Mouse (Mus musculus): ENCODE measurements around the gene Chm. TPM values are rescaled to one million over a fixed set of nuclear protein-coding genes. Genes with fewer than 3 reads are reported as not detected.

Gene Chm
- polyA plus RNA-seq, 1 experiment = 0.67 TPM

GRCm38 (mm10) chrX:113084171-113084570 is 101.1 kb downstream of the Chm start:
- no peaks in the 10 kb centered on the region for H3K27me3 ChIP-seq (ENCODE audit: control insufficient read depth, insufficient read depth, low read length)
- no peak overlapping the region for H3K4me3 ChIP-seq (ENCODE audit: control insufficient read depth, low read depth, low read length)
- H3K27ac ChIP-seq (ENCODE audit: control insufficient read depth, insufficient read depth, low read depth, low read length) = no peak overlapping the region
- H3K36me3 ChIP-seq (ENCODE audit: control insufficient read depth, insufficient read depth, low read length) = no peaks in the 10 kb centered on the region
- H3K4me1 ChIP-seq (ENCODE audit: control insufficient read depth, insufficient read depth, low read length) = no peaks in the 10 kb centered on the region
- no peak for TF ChIP-seq POLR2A (IDR thresholded peaks at IDR 0.05; ENCODE audit: control insufficient read depth, low read depth, low read length)
- no peak for TF ChIP-seq CTCF (IDR thresholded peaks at IDR 0.05; ENCODE audit: control insufficient read depth, insufficient read depth, insufficient replicate concordance, low read depth, low read length)

GRCm38 (mm10) chrX:113076053-113076452 is 109.3 kb downstream of the Chm start:
- no peak overlapping the region for H3K27ac ChIP-seq (ENCODE audit: control insufficient read depth, insufficient read depth, low read depth, low read length)
- no peaks in the 10 kb centered on the region for H3K4me1 ChIP-seq (ENCODE audit: control insufficient read depth, insufficient read depth, low read length)
- H3K27me3 ChIP-seq (ENCODE audit: control insufficient read depth, insufficient read depth, low read length) = no peaks in the 10 kb centered on the region
- H3K4me3 ChIP-seq (ENCODE audit: control insufficient read depth, low read depth, low read length) = no peak overlapping the region
- TF ChIP-seq POLR2A (IDR thresholded peaks at IDR 0.05; ENCODE audit: control insufficient read depth, low read depth, low read length) (no peak), CTCF (IDR thresholded peaks at IDR 0.05; ENCODE audit: control insufficient read depth, insufficient read depth, insufficient replicate concordance, low read depth, low read length) (no peak)
- no peaks in the 10 kb centered on the region for H3K36me3 ChIP-seq (ENCODE audit: control insufficient read depth, insufficient read depth, low read length)

GRCm38 (mm10) chrX:113074823-113075222 is 110.5 kb downstream of the Chm start:
- Histone ChIP-seq H3K27me3 (ENCODE audit: control insufficient read depth, insufficient read depth, low read length) (no peaks in the 10 kb centered on the region), H3K4me1 (ENCODE audit: control insufficient read depth, insufficient read depth, low read length) (no peaks in the 10 kb centered on the region), H3K4me3 (ENCODE audit: control insufficient read depth, low read depth, low read length) (no peak overlapping the region), H3K27ac (ENCODE audit: control insufficient read depth, insufficient read depth, low read depth, low read length) (no peak overlapping the region), H3K36me3 (ENCODE audit: control insufficient read depth, insufficient read depth, low read length) (no peaks in the 10 kb centered on the region)
- TF ChIP-seq CTCF (IDR thresholded peaks at IDR 0.05; ENCODE audit: control insufficient read depth, insufficient read depth, insufficient replicate concordance, low read depth, low read length) = no peak
- no peak for TF ChIP-seq POLR2A (IDR thresholded peaks at IDR 0.05; ENCODE audit: control insufficient read depth, low read depth, low read length)

GRCm38 (mm10) chrX:113003621-113004020 is 181.7 kb downstream of the Chm start:
- H3K4me1 ChIP-seq (ENCODE audit: control insufficient read depth, insufficient read depth, low read length) = no peaks in the 10 kb centered on the region
- H3K4me3 ChIP-seq (ENCODE audit: control insufficient read depth, low read depth, low read length) = no peak overlapping the region
- no peak overlapping the region for H3K27ac ChIP-seq (ENCODE audit: control insufficient read depth, insufficient read depth, low read depth, low read length)
- no peaks in the 10 kb centered on the region for H3K36me3 ChIP-seq (ENCODE audit: control insufficient read depth, insufficient read depth, low read length)
- TF ChIP-seq POLR2A (IDR thresholded peaks at IDR 0.05; ENCODE audit: control insufficient read depth, low read depth, low read length) = no peak
- H3K27me3 ChIP-seq (ENCODE audit: control insufficient read depth, insufficient read depth, low read length) = no peaks in the 10 kb centered on the region

GRCm38 (mm10) chrX:113002192-113002591 is 183.1 kb downstream of the Chm start:
- Histone ChIP-seq H3K27me3 (ENCODE audit: control insufficient read depth, insufficient read depth, low read length) (no peaks in the 10 kb centered on the region), H3K4me1 (ENCODE audit: control insufficient read depth, insufficient read depth, low read length) (no peaks in the 10 kb centered on the region), H3K27ac (ENCODE audit: control insufficient read depth, insufficient read depth, low read depth, low read length) (no peak overlapping the region), H3K36me3 (ENCODE audit: control insufficient read depth, insufficient read depth, low read length) (no peaks in the 10 kb centered on the region), H3K4me3 (ENCODE audit: control insufficient read depth, low read depth, low read length) (no peak overlapping the region)
- no peak for TF ChIP-seq POLR2A (IDR thresholded peaks at IDR 0.05; ENCODE audit: control insufficient read depth, low read depth, low read length)

Other genes with a start within 250 kb of the Chm start
- 0.02 and 0.08 TPM in 2 replicates for gene Dach2, start 112.0 kb upstream of the Chm start, polyA plus RNA-seq (2012; rRNA removed)

Data from testis, adult 2 months (tissue).